Mouse (Mus musculus) ES-Bruce4 (cell line): ENCODE measurements at regions not wholly inside any gene's neighbourhood (a gene's known extent, or its start where the extent isn't known, plus 50 kb on each side); places are given as distances from the start of the nearest gene placed in this dataset.
A peak's percentile ranks its signal among the peaks of the same experiment; 100 is the strongest.

ENCODE experiments used
- H3K27ac ChIP-seq: 2 replicates; pipeline ENCODE4 v1.5.1; 2012; ENCODE audit warnings: low read length, inconsistent platforms; ENCODE audit not compliant: insufficient read depth
- H3K27me3 ChIP-seq: 2 replicates; pipeline ENCODE4 v1.6.1; 2012; ENCODE audit warnings: mild to moderate bottlenecking, low read length, inconsistent platforms; ENCODE audit not compliant: control insufficient read depth, poor library complexity, insufficient read depth, severe bottlenecking
- H3K36me3 ChIP-seq: 2 replicates; pipeline ENCODE4 v1.6.1; 2012; ENCODE audit warnings: inconsistent platforms, mild to moderate bottlenecking, low read length, moderate library complexity; ENCODE audit not compliant: control insufficient read depth, poor library complexity, insufficient read depth, severe bottlenecking
- H3K4me1 ChIP-seq: one replicate; pipeline ENCODE4 v1.8.1; 2011; ENCODE audit warnings: low read length; ENCODE audit not compliant: control insufficient read depth, insufficient read depth
- H3K4me3 ChIP-seq: 2 replicates; pipeline ENCODE4 v1.5.1; 2011; ENCODE audit warnings: low read depth, mild to moderate bottlenecking, low read length
- H3K9ac ChIP-seq: 2 replicates; pipeline ENCODE4 v1.6.1; 2012; ENCODE audit warnings: low read depth, mild to moderate bottlenecking, inconsistent platforms; ENCODE audit not compliant: poor library complexity, severe bottlenecking
- H3K9me3 ChIP-seq: replicated peaks from 2 replicates; pipeline ENCODE4 v1.6.1; 2012; ENCODE audit warnings: mild to moderate bottlenecking, low read length, inconsistent platforms; ENCODE audit not compliant: control insufficient read depth, poor library complexity, insufficient read depth, severe bottlenecking
- CTCF ChIP-seq: IDR thresholded peaks from one replicate; pipeline ENCODE4 v1.8.1; 2011; ENCODE audit warnings: low read depth, low read length
- EP300 ChIP-seq: IDR thresholded peaks from 2 replicates; pipeline ENCODE4 v1.6.1; 2011; ENCODE audit warnings: low read depth, low read length; ENCODE audit not compliant: insufficient read depth
- POLR2A ChIP-seq: IDR thresholded peaks from one replicate; pipeline ENCODE4 v1.8.1; 2011; ENCODE audit warnings: low read length; ENCODE audit not compliant: insufficient read depth

DNA sequence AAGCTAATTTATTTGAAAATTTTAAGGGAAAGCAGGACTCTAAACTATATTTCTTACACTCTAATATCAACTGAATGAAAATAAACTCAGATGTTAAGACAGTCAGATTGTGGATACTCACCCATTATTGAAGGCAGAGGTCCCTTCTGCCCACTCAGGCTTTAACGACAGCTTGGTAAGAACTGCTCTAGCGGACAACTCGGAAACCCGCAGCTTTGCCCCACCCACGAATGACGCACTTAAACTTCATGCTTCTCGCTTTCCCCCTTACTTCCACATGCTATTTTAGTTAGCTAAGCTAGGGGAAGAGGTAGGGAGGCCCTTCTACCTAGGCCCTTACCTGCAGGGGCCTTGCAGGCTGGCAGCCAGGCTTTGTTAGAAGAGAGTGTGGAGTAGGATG lies 50.8 kb upstream of the Elmo1 start:
- Histone ChIP-seq H3K36me3 (no peaks in the 10 kb centered on the region), H3K4me1 (peaks cover 8% of the 10 kb centered on the region), H3K27me3 (no peaks in the 10 kb centered on the region), H3K4me3 (no peak overlapping the region), H3K27ac (no peak overlapping the region), H3K9me3 (peaks cover 4% of the 10 kb centered on the region), H3K9ac (no peak overlapping the region)
- no peak for TF ChIP-seq CTCF
- TF ChIP-seq EP300, result no peak
- TF ChIP-seq POLR2A, result no peak

DNA sequence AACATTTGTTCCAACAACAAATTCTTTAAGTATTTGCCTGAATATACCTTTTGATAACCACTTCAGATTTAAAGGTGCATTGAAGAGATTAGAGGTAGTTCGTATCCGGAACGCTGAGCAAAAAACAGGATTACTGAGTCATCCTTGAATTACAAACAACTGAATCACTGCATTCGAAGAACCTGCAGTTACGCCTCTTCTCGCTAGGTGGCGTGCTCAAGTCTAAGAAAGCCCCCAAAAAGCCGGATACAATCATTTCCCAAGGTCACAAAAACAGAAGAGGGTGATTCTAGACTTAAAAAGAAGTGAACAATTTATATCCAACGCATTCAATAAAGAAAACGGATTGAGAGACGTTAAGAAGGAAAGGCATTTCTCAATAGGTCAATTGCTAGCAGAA lies 51.9 kb upstream of the Elmo1 start:
- Histone ChIP-seq H3K4me1 (peaks cover 8% of the 10 kb centered on the region), H3K36me3 (no peaks in the 10 kb centered on the region), H3K4me3 (no peak overlapping the region), H3K27me3 (no peaks in the 10 kb centered on the region), H3K9ac (no peak overlapping the region), H3K9me3 (peaks cover 4% of the 10 kb centered on the region), H3K27ac (no peak overlapping the region)
- peak; percentile 10 for TF ChIP-seq CTCF
- no peak for TF ChIP-seq POLR2A

GRCm38 (mm10) chr13:20037436-20037835 lies 53.0 kb upstream of the Elmo1 start:
- H3K9ac ChIP-seq, result no peak overlapping the region
- peaks cover 8% of the 10 kb centered on the region for H3K4me1 ChIP-seq
- H3K36me3 ChIP-seq, result no peaks in the 10 kb centered on the region
- TF ChIP-seq EP300 (no peak), POLR2A (no peak), CTCF (no peak)
- no peak overlapping the region for H3K27ac ChIP-seq
- no peaks in the 10 kb centered on the region for H3K27me3 ChIP-seq
- no peak overlapping the region for H3K4me3 ChIP-seq
- peaks cover 4% of the 10 kb centered on the region for H3K9me3 ChIP-seq

DNA sequence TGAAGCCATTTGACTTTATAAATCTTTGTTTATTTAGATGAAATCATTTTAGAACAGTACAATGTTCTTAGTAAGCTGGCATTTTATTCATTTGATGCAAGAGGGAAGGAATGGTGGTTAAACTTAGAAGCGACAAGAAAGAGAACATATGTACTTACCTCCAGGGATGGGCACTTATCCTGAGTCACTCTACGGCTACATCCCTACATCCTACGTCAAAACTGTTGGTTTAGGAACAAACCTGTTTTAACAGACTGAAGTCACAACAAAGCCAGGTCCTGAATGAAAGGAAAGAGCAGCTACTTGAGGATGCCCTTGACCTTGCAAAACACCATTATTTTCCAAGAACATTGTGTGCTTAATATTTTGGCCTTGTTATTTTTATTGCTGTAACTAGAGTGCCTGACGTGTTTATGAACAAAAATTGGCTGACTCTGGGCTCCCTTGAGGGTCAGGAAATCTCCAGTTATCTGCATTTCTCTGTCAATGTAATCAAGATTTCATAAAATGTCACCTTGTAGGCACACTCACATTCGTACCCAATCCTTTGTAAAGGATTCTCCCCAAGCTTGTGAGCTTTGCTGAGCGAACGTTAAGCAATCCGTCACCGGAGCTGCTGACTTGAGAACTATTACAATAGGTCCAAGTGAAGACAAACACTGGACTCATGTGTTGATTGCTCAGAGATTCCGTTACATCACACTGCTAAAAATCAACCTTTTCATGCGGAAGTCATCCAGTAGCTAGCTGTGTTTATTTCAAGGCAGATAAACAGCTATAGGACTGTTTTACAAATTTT lies 56.3 kb upstream of the Elmo1 start:
- Histone ChIP-seq H3K36me3 (no peaks in the 10 kb centered on the region), H3K4me1 (no peaks in the 10 kb centered on the region), H3K27me3 (no peaks in the 10 kb centered on the region), H3K27ac (no peak overlapping the region), H3K4me3 (no peak overlapping the region), H3K9me3 (peaks cover 4% of the 10 kb centered on the region), H3K9ac (no peak overlapping the region)
- TF ChIP-seq CTCF, result no peak
- TF ChIP-seq POLR2A, result no peak

- Histone ChIP-seq H3K4me3 (no peak overlapping the region), H3K4me1 (no peaks in the 10 kb centered on the region), H3K36me3 (no peaks in the 10 kb centered on the region), H3K9me3 (peaks cover 2% of the 10 kb centered on the region; the same call in 1 of the 2 replicates), H3K9ac (no peak overlapping the region), H3K27ac (no peak overlapping the region), H3K27me3 (no peaks in the 10 kb centered on the region)
- TF ChIP-seq POLR2A, result no peak
- no peak for TF ChIP-seq EP300
- no peak for TF ChIP-seq CTCF
These were observed 58.7 kb upstream of the Elmo1 start for GRCm38 (mm10) chr13:20031660-20032059.

DNA sequence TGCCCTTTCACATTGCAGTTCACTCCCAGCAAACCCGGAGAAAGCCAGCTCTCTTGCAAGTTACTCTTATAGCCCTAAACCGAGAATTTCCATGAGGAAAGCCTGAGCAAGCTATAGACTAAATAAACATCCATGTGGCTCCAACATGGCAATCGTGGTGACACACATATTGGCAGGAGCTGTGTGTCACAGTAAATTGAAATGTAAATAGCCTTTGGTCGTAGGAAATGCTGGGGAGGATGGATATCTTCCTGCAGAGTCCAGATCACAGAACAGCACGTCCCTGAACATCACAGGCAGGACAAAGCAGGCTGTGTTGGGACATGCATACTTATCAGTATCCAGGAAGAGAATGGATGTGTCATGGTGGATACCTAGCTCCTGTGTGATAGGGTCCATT lies 59.3 kb upstream of the Elmo1 start:
- no peaks in the 10 kb centered on the region for H3K4me1 ChIP-seq
- no peak overlapping the region for H3K27ac ChIP-seq
- H3K9ac ChIP-seq, result no peak overlapping the region
- H3K4me3 ChIP-seq, result no peak overlapping the region
- H3K27me3 ChIP-seq, result no peaks in the 10 kb centered on the region
- H3K9me3 ChIP-seq, result no peaks in the 10 kb centered on the region
- no peaks in the 10 kb centered on the region for H3K36me3 ChIP-seq
- no peak for TF ChIP-seq POLR2A
- TF ChIP-seq CTCF, result no peak
- no peak for TF ChIP-seq EP300
